Mouse (Mus musculus) CH12.LX (cell line): Measurements from ENCODE around the gene Ankfn1.

ENCODE experiments used
- CTCF ChIP-seq, 2 experiments: IDR thresholded peaks in 1 of 2; conservative IDR thresholded peaks in 1 of 2; 2 replicates each; pipeline ENCODE4 v1.5.1; 2011 to 2012; ENCODE audit warnings: low read depth in 2 of 2, low read length in 2 of 2, improper control_type of control experiment in 1 of 2, inconsistent platforms in 1 of 2, mild to moderate bottlenecking in 1 of 2, moderate library complexity in 1 of 2
- EP300 ChIP-seq: IDR thresholded peaks from 2 replicates; pipeline ENCODE4 v1.6.1; 2011; ENCODE audit warnings: low read length, improper control_type of control experiment
- ETS1 ChIP-seq: conservative IDR thresholded peaks from 2 replicates; pipeline ENCODE4 v1.6.1; 2012; ENCODE audit warnings: low read depth, mild to moderate bottlenecking, inconsistent platforms, low read length, improper control_type of control experiment, moderate library complexity
- GABPA ChIP-seq: IDR thresholded peaks from 2 replicates; pipeline ENCODE4 v1.6.1; 2012; ENCODE audit warnings: low read depth, low read length, improper control_type of control experiment, inconsistent platforms; ENCODE audit not compliant: insufficient replicate concordance
- JUN ChIP-seq: IDR thresholded peaks from 2 replicates; pipeline ENCODE4 v1.6.1; 2011; ENCODE audit warnings: low read depth, mild to moderate bottlenecking, low read length, improper control_type of control experiment, moderate library complexity; ENCODE audit not compliant: insufficient read depth
- JUND ChIP-seq: conservative IDR thresholded peaks from 2 replicates; pipeline ENCODE4 v1.6.1; 2011; ENCODE audit warnings: low read depth, low read length, improper control_type of control experiment
- MAX ChIP-seq: IDR thresholded peaks from 2 replicates; pipeline ENCODE4 v1.6.1; 2011; ENCODE audit warnings: low read length, improper control_type of control experiment
- MYC ChIP-seq: IDR thresholded peaks from 2 replicates; pipeline ENCODE4 v1.6.1; 2011; ENCODE audit warnings: low read depth, mild to moderate bottlenecking, improper control_type of control experiment, low read length
- NELFE ChIP-seq: IDR thresholded peaks from 2 replicates; pipeline ENCODE4 v1.6.1; 2011; ENCODE audit warnings: low read depth, low read length, improper control_type of control experiment
- POLR2A ChIP-seq: IDR thresholded peaks from 2 replicates; pipeline ENCODE4 v1.6.1; 2011; ENCODE audit warnings: low read depth, mild to moderate bottlenecking, improper control_type of control experiment, low read length
- SIN3A ChIP-seq: IDR thresholded peaks from 2 replicates; pipeline ENCODE4 v1.6.1; 2012; ENCODE audit warnings: low read length, improper control_type of control experiment, inconsistent platforms
- UBTF ChIP-seq: IDR thresholded peaks from 2 replicates; pipeline ENCODE4 v1.6.1; 2012; ENCODE audit warnings: low read depth, mild to moderate bottlenecking, inconsistent platforms, low read length, improper control_type of control experiment, moderate library complexity
- USF1 ChIP-seq: IDR thresholded peaks from 2 replicates; pipeline ENCODE4 v1.6.1; 2014; ENCODE audit warnings: low read depth, mild to moderate bottlenecking, inconsistent platforms, low read length, improper control_type of control experiment

DNA sequence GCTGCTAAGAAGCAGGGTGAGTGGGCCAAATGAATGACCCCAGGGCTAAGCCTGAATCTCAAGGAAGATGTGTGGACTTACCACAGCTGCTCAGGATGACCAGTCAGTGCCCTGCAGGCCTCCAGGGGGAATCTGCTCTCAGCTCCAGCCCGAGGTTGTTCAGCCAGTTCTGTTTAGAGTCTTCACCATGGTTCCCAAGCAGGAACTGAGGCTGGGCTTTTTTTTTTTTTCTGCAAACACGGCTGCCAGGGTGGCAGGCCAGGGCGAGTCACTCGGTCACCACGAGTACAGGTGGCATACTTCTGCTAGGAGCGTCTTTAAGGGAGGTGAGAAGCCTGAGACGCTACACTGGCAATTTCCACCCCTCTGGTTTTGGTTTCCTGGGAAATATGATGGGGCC lies 43.9 kb downstream of the Ankfn1 start:
- TF ChIP-seq SIN3A, result no peak
- TF ChIP-seq MAX, result no peak
- TF ChIP-seq MYC, result no peak
- TF ChIP-seq USF1, result no peak
- TF ChIP-seq UBTF, result no peak
- TF ChIP-seq JUND, result no peak
- TF ChIP-seq POLR2A, result no peak
- TF ChIP-seq JUN, result no peak
- no peak for TF ChIP-seq ETS1
- TF ChIP-seq CTCF (conservative IDR thresholded peaks at IDR 0.05 in 1 of 2, IDR thresholded peaks at IDR 0.05 in 1 of 2; ENCODE audit: low read depth in 2 of 2, low read length in 2 of 2), result no peak
- no peak for TF ChIP-seq EP300
- no peak for TF ChIP-seq NELFE
- TF ChIP-seq GABPA, result no peak
